Mouse (Mus musculus) limb, embryonic 12.5 days (tissue): ENCODE measurements around the gene Acad10. TPM values are rescaled to one million over a fixed set of nuclear protein-coding genes. Genes with fewer than 3 reads are reported as not detected.
"Not testable (repeated sequence)": the region's sequence is repeated elsewhere in the genome, so short reads cannot be mapped to it uniquely, and the experiment has no call there.

Source experiments
- ATAC-seq: fragments of 200-750 bp; cut with Nextera tagmentation; 2 replicates; pipeline ENCODE4 v1.8.0; 2017; ENCODE audit warnings: low read depth, moderate TSS enrichment; ENCODE audit not compliant: insufficient number of reproducible peaks, insufficient read depth, low FRiP score, low TSS enrichment
- H3K27ac ChIP-seq: fragments of 300-500 bp; sonication (generic); 2 replicates; pipeline ENCODE4 v1.5.1; 2016; ENCODE audit warnings: mild to moderate bottlenecking, moderate library complexity
- H3K27me3 ChIP-seq: fragments of 300-500 bp; sonication (generic); 2 replicates; pipeline ENCODE4 v1.6.1; 2016; ENCODE audit warnings: mild to moderate bottlenecking, moderate library complexity
- H3K36me3 ChIP-seq: fragments of 300-500 bp; sonication (generic); 2 replicates; pipeline ENCODE4 v1.6.1; 2016; ENCODE audit warnings: mild to moderate bottlenecking, moderate library complexity
- H3K4me1 ChIP-seq: fragments of 300-500 bp; sonication (generic); replicated peaks from 2 replicates; pipeline ENCODE4 v1.6.1; 2016
- H3K4me2 ChIP-seq: fragments of 300-500 bp; sonication (generic); 2 replicates; pipeline ENCODE4 v1.6.1; 2016; ENCODE audit warnings: mild to moderate bottlenecking, moderate library complexity
- H3K4me3 ChIP-seq: fragments of 300-500 bp; sonication (generic); replicated peaks from 2 replicates; pipeline ENCODE4 v1.5.1; 2016; ENCODE audit warnings: mild to moderate bottlenecking
- H3K9ac ChIP-seq: fragments of 300-500 bp; sonication (generic); replicated peaks from 2 replicates; pipeline ENCODE4 v1.6.1; 2016; ENCODE audit warnings: mild to moderate bottlenecking, moderate library complexity
- H3K9me3 ChIP-seq: fragments of 300-500 bp; sonication (generic); 2 replicates; pipeline ENCODE4 v1.6.1; 2016; ENCODE audit warnings: mild to moderate bottlenecking, moderate library complexity
- WGBS: fragments of 180-500 bp; shearing (Covaris S2); methylation state at CpG from one replicate; pipeline ENCODE4 v1.1.7; 2016; 5-methylcytosine and 5-hydroxymethylcytosine counted together
- polyA plus RNA-seq: library from polyadenylated mRNA; unstranded; fragments of >200 nt; fragmentation: Nextera tagmentation; extraction: Ambion mirVana; gene quantifications from 2 replicates; pipeline ENCODE4 v1.2.1, GENCODE M21; 2016

The Acad10 gene
- polyA plus RNA-seq, 1 experiment from 2014 or later = 1.8 TPM

- WGBS = 84% methylated on average over 6 of the region's 6 CpGs
- not testable (repeated sequence) for H3K36me3 ChIP-seq, H3K4me2 ChIP-seq, H3K27ac ChIP-seq, ATAC-seq, H3K4me1 ChIP-seq, H3K27me3 ChIP-seq, H3K4me3 ChIP-seq, H3K9ac ChIP-seq, H3K9me3 ChIP-seq
Observed at GRCm38 (mm10) chr5:121656866-121657265, 3.4 kb downstream of the Acad10 start.

GRCm38 (mm10) chr5:121654526-121654925 is 5.8 kb downstream of the Acad10 start:
- Histone ChIP-seq H3K36me3 (no peaks in the 10 kb centered on the region), H3K9me3 (no peaks in the 10 kb centered on the region), H3K27me3 (no peaks in the 10 kb centered on the region), H3K4me1 (peaks cover under 1% of the 10 kb centered on the region; the same call in 1 of the 2 replicates), H3K9ac (no peak overlapping the region), H3K4me3 (no peak overlapping the region), H3K27ac (no peak overlapping the region), H3K4me2 (no peak overlapping the region)
- 83% methylated on average over 4 of the region's 4 CpGs for WGBS
- ATAC-seq = no peak

- H3K4me1 ChIP-seq = peaks cover 11% of the 10 kb centered on the region
- no peaks in the 10 kb centered on the region for H3K36me3 ChIP-seq
- 45% methylated on average over 7 of the region's 7 CpGs for WGBS
- H3K27me3 ChIP-seq = no peaks in the 10 kb centered on the region
- no peaks in the 10 kb centered on the region for H3K9me3 ChIP-seq
- no peak overlapping the region for H3K27ac ChIP-seq
- peak overlapping the region; percentile 27; the same call in 1 of the 2 replicates for H3K9ac ChIP-seq
- H3K4me3 ChIP-seq = no peak overlapping the region
- H3K4me2 ChIP-seq = no peak overlapping the region
- no peak for ATAC-seq
Observed at GRCm38 (mm10) chr5:121649134-121649533, 11.2 kb downstream of the Acad10 start.

- WGBS = 86% methylated on average over 9 of the region's 9 CpGs
- Histone ChIP-seq H3K27me3 (no peaks in the 10 kb centered on the region), H3K9me3 (no peaks in the 10 kb centered on the region), H3K4me2 (no peak overlapping the region), H3K4me3 (no peak overlapping the region), H3K9ac (no peak overlapping the region), H3K27ac (no peak overlapping the region), H3K36me3 (no peaks in the 10 kb centered on the region), H3K4me1 (no peaks in the 10 kb centered on the region)
- no peak for ATAC-seq
Observed at GRCm38 (mm10) chr5:121639601-121640000, 20.7 kb downstream of the Acad10 start.

GRCm38 (mm10) chr5:121637296-121637695 is 23.0 kb downstream of the Acad10 start:
- no peak overlapping the region for H3K9ac ChIP-seq
- H3K27me3 ChIP-seq = no peaks in the 10 kb centered on the region
- no peaks in the 10 kb centered on the region for H3K4me1 ChIP-seq
- WGBS = 76% methylated on average over 6 of the region's 6 CpGs
- H3K36me3 ChIP-seq = no peaks in the 10 kb centered on the region
- H3K9me3 ChIP-seq = no peaks in the 10 kb centered on the region
- no peak overlapping the region for H3K4me3 ChIP-seq
- H3K27ac ChIP-seq = no peak overlapping the region
- no peak for ATAC-seq
- no peak overlapping the region for H3K4me2 ChIP-seq

- H3K4me3 ChIP-seq = no peak overlapping the region
Observed at GRCm38 (mm10) chr5:121634668-121635067, 25.6 kb downstream of the Acad10 start.

GRCm38 (mm10) chr5:121632804-121633203 is 27.5 kb downstream of the Acad10 start:
- WGBS = 54% methylated on average over 3 of the region's 3 CpGs
- Histone ChIP-seq H3K9me3 (no peaks in the 10 kb centered on the region), H3K27me3 (no peaks in the 10 kb centered on the region), H3K27ac (no peak overlapping the region), H3K36me3 (no peaks in the 10 kb centered on the region), H3K4me3 (no peak overlapping the region), H3K4me1 (no peaks in the 10 kb centered on the region), H3K9ac (no peak overlapping the region), H3K4me2 (no peak overlapping the region)
- ATAC-seq = no peak

More at GRCm38 (mm10) chr5:121634668-121635067, 25.6 kb downstream of the Acad10 start:
- H3K4me1 ChIP-seq = no peaks in the 10 kb centered on the region
- ATAC-seq = no peak
- H3K9me3 ChIP-seq = no peaks in the 10 kb centered on the region
- no peaks in the 10 kb centered on the region for H3K36me3 ChIP-seq
- no peak overlapping the region for H3K27ac ChIP-seq
- 94% methylated on average over 5 of the region's 5 CpGs for whole genome bisulfite sequencing
- H3K9ac ChIP-seq = no peak overlapping the region
- H3K4me2 ChIP-seq = no peak overlapping the region
- no peaks in the 10 kb centered on the region for H3K27me3 ChIP-seq

- H3K4me2 ChIP-seq, H3K36me3 ChIP-seq, H3K4me1 ChIP-seq, ATAC-seq, H3K4me3 ChIP-seq, H3K9ac ChIP-seq, H3K27ac ChIP-seq, H3K9me3 ChIP-seq, H3K27me3 ChIP-seq: not testable (repeated sequence)
- 63% methylated on average over 7 of the region's 9 CpGs for WGBS
Observed at GRCm38 (mm10) chr5:121631106-121631647, 29.1 kb downstream of the Acad10 start.

GRCm38 (mm10) chr5:121627871-121628270 is 32.4 kb downstream of the Acad10 start:
- no peaks in the 10 kb centered on the region for H3K27me3 ChIP-seq
- no peak overlapping the region for H3K4me3 ChIP-seq
- no peak overlapping the region for H3K27ac ChIP-seq
- H3K9ac ChIP-seq = no peak overlapping the region
- no peak overlapping the region for H3K4me2 ChIP-seq
- no peaks in the 10 kb centered on the region for H3K36me3 ChIP-seq
- WGBS = 0% methylated on average over 1 of the region's 1 CpGs
- H3K9me3 ChIP-seq = no peaks in the 10 kb centered on the region
- no peak for ATAC-seq
- no peaks in the 10 kb centered on the region for H3K4me1 ChIP-seq

GRCm38 (mm10) chr5:121623241-121623640 is 37.1 kb downstream of the Acad10 start:
- Histone ChIP-seq H3K4me1 (peaks cover 8% of the 10 kb centered on the region), H3K9me3 (no peaks in the 10 kb centered on the region), H3K27me3 (no peaks in the 10 kb centered on the region), H3K4me2 (no peak overlapping the region), H3K27ac (no peak overlapping the region), H3K36me3 (no peaks in the 10 kb centered on the region), H3K4me3 (no peak overlapping the region), H3K9ac (no peak overlapping the region)
- WGBS = 79% methylated on average over 3 of the region's 3 CpGs
- no peak for ATAC-seq

- H3K4me3 ChIP-seq = no peak overlapping the region
- H3K27me3 ChIP-seq = no peaks in the 10 kb centered on the region
- ATAC-seq = no peak
- H3K36me3 ChIP-seq = no peaks in the 10 kb centered on the region
- 91% methylated on average over 5 of the region's 5 CpGs for WGBS
- no peak overlapping the region for H3K4me2 ChIP-seq
- no peak overlapping the region for H3K27ac ChIP-seq
- no peaks in the 10 kb centered on the region for H3K9me3 ChIP-seq
- no peak overlapping the region for H3K9ac ChIP-seq
- H3K4me1 ChIP-seq = peaks cover 12% of the 10 kb centered on the region
Observed at GRCm38 (mm10) chr5:121621102-121621501, 39.2 kb downstream of the Acad10 start.
